Mouse (Mus musculus) myocyte (in vitro differentiated cells): ENCODE data around the gene Ano10. TPM values are rescaled to one million over a fixed set of nuclear protein-coding genes. Genes with fewer than 3 reads are reported as not detected.
"Not testable (repeated sequence)": the region's sequence is repeated elsewhere in the genome, so short reads cannot be mapped to it uniquely, and the experiment has no call there.

Experiments
- H3K27me3 ChIP-seq: one replicate; pipeline ENCODE4 v1.6.1; 2011; ENCODE audit not compliant: control insufficient read depth, insufficient read depth, insufficient read length
- H3K36me3 ChIP-seq: one replicate; pipeline ENCODE4 v1.6.1; 2011; ENCODE audit not compliant: control insufficient read depth, insufficient read depth
- H3K4me2 ChIP-seq: one replicate; pipeline ENCODE4 v1.6.1; 2011; ENCODE audit warnings: low read depth, control low read depth
- H3K4me3 ChIP-seq: one replicate; pipeline ENCODE4 v1.5.1; 2011; ENCODE audit warnings: mild to moderate bottlenecking, control low read depth, moderate library complexity
- H3K79me2 ChIP-seq: one replicate; pipeline ENCODE4 v1.6.1; 2011; ENCODE audit not compliant: control insufficient read depth, insufficient read depth
- H3ac ChIP-seq: one replicate; pipeline ENCODE4 v1.6.1; 2011; ENCODE audit not compliant: control insufficient read depth, insufficient read length
- CEBPB ChIP-seq: IDR thresholded peaks from 2 replicates; pipeline ENCODE4 v1.6.1; 2011; ENCODE audit warnings: mild to moderate bottlenecking, moderate library complexity; ENCODE audit not compliant: poor library complexity, insufficient read depth, severe bottlenecking
- E2F4 ChIP-seq: IDR thresholded peaks from one replicate; pipeline ENCODE4 v1.6.1; 2011; ENCODE audit warnings: mild to moderate bottlenecking, control low read depth, moderate library complexity; ENCODE audit not compliant: insufficient read depth
- MAX ChIP-seq: IDR thresholded peaks from one replicate; pipeline ENCODE4 v1.6.1; 2011; ENCODE audit warnings: low read depth, mild to moderate bottlenecking, control low read depth
- MYOD1 ChIP-seq, 3 experiments: IDR thresholded peaks; one replicate each; pipeline ENCODE4 v1.6.1; 2011; ENCODE audit warnings: control low read depth in 2 of 3, low read depth in 2 of 3, mild to moderate bottlenecking in 2 of 3, moderate library complexity in 1 of 3; ENCODE audit not compliant: insufficient read length in 2 of 3, control insufficient read depth in 1 of 3
- MYOG ChIP-seq, 3 experiments: IDR thresholded peaks; one replicate each; pipeline ENCODE4 v1.6.1; 2011; ENCODE audit warnings: control low read depth in 2 of 3, low read depth in 2 of 3, mild to moderate bottlenecking in 2 of 3; ENCODE audit not compliant: insufficient read length in 2 of 3, control insufficient read depth in 1 of 3, insufficient read depth in 1 of 3
- POLR2A ChIP-seq: IDR thresholded peaks from one replicate; pipeline ENCODE4 v1.6.1; 2011; ENCODE audit warnings: low read depth, mild to moderate bottlenecking, control low read depth, moderate library complexity; ENCODE audit not compliant: insufficient read length
- POLR2AphosphoS2 ChIP-seq: IDR thresholded peaks from one replicate; pipeline ENCODE4 v1.6.1; 2011; ENCODE audit warnings: low read depth, control low read depth; ENCODE audit not compliant: insufficient read length
- REST ChIP-seq: IDR thresholded peaks from one replicate; pipeline ENCODE4 v1.6.1; 2011; ENCODE audit warnings: mild to moderate bottlenecking, control low read depth, moderate library complexity; ENCODE audit not compliant: insufficient read depth, insufficient read length
- SRF ChIP-seq: IDR thresholded peaks from one replicate; pipeline ENCODE4 v1.6.1; 2011; ENCODE audit warnings: low read depth; ENCODE audit not compliant: control insufficient read depth, insufficient read length
- TCF12 ChIP-seq: IDR thresholded peaks from one replicate; pipeline ENCODE4 v1.6.1; 2011; ENCODE audit warnings: mild to moderate bottlenecking, control low read depth; ENCODE audit not compliant: poor library complexity, insufficient read depth, severe bottlenecking
- TCF3 ChIP-seq: IDR thresholded peaks from one replicate; pipeline ENCODE4 v1.6.1; 2011; ENCODE audit warnings: low read depth, control low read depth; ENCODE audit not compliant: insufficient read length
- USF1 ChIP-seq: IDR thresholded peaks from one replicate; pipeline ENCODE4 v1.6.1; 2011; ENCODE audit warnings: low read depth, mild to moderate bottlenecking, control low read depth, moderate library complexity
- polyA plus RNA-seq: library from polyadenylated mRNA; unstranded; fragments of >200 nt; fragmentation: generic; extraction: Trizol; gene quantifications from one replicate; pipeline ENCODE4 v1.2.1, GENCODE M21; 2012; ENCODE audit warnings: missing spikeins

Gene Ano10
- polyA plus RNA-seq, 1 experiment, result 68.7 TPM

DNA sequence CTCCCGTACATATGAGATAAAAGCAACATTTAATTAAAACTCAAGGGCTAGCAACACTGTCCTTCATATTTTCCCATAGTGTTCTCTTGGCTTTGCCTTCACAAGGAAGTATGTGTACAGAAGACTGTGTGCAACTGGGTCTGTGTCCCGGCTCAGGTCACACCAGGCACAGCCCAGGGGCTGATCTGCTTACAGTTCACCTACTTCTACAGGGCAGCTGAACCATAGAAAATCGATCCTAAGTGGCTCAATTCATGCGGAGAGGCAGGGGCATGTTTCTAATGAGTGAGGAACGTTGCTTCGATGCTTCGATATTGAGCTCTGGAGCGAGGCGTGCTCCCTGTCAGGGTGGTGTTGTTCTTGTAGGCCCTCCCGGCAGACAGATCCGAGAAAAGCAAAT, 21.3 kb upstream of the Ano10 start:
- H3ac ChIP-seq, result no peak overlapping the region
- TF ChIP-seq TCF3, result no peak
- TF ChIP-seq REST, result no peak
- TF ChIP-seq POLR2AphosphoS2, result no peak
- TF ChIP-seq USF1, result no peak
- TF ChIP-seq CEBPB, result no peak
- TF ChIP-seq MAX, result no peak
- no peak for TF ChIP-seq E2F4
- TF ChIP-seq TCF12, result no peak
- TF ChIP-seq MYOD1 (IDR thresholded peaks at IDR 0.05; ENCODE audit: control insufficient read depth in 1 of 3, insufficient read length in 2 of 3, low read depth in 2 of 3), result no peak
- TF ChIP-seq POLR2A, result no peak
- TF ChIP-seq MYOG (IDR thresholded peaks at IDR 0.05; ENCODE audit: control insufficient read depth in 1 of 3, insufficient read depth in 1 of 3, insufficient read length in 2 of 3, low read depth in 2 of 3), result no peak
- no peak overlapping the region for H3K4me3 ChIP-seq

GRCm38 (mm10) chr9:122314942-122315341, 20.7 kb upstream of the Ano10 start:
- Histone ChIP-seq H3K27me3 (no peaks in the 10 kb centered on the region), H3K79me2 (no peaks in the 10 kb centered on the region), H3K36me3 (no peaks in the 10 kb centered on the region), H3ac (no peak overlapping the region), H3K4me2 (no peak overlapping the region), H3K4me3 (no peak overlapping the region)
- TF ChIP-seq MAX, result no peak
- TF ChIP-seq TCF3, result no peak
- no peak for TF ChIP-seq SRF
- TF ChIP-seq POLR2AphosphoS2, result no peak
- TF ChIP-seq REST, result no peak
- TF ChIP-seq USF1, result no peak
- no peak for TF ChIP-seq MYOG (IDR thresholded peaks at IDR 0.05; ENCODE audit: control insufficient read depth in 1 of 3, insufficient read depth in 1 of 3, insufficient read length in 2 of 3, low read depth in 2 of 3)
- no peak for TF ChIP-seq E2F4

More for the DNA sequence above, 21.3 kb upstream of the Ano10 start:
- H3K79me2 ChIP-seq, result no peaks in the 10 kb centered on the region
- no peaks in the 10 kb centered on the region for H3K27me3 ChIP-seq
- no peak overlapping the region for H3K4me2 ChIP-seq
- H3K36me3 ChIP-seq, result no peaks in the 10 kb centered on the region

DNA sequence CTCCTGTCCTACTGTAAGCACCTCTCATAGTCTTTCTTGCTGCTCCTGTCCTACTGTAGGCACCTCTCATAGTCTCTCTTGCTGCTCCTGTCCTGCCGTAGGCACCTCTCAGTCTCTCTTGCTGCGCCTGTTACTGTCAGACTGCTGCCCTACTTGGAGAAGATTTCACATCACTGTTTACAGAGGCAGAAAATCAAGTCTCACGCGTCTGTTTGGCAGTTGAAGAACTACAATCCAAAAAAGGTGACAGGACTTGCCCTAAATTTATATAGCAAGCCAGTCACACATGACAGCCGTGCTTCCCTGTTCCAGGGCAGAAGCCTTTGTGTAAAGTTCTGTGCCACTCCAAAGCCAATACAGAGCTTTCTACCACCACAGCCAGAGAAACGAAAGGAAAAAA, 20.2 kb upstream of the Ano10 start:
- H3K4me3 ChIP-seq, result no peak overlapping the region
- no peaks in the 10 kb centered on the region for H3K27me3 ChIP-seq
- H3ac ChIP-seq, result no peak overlapping the region
- no peak for TF ChIP-seq POLR2A
- TF ChIP-seq MYOG (IDR thresholded peaks at IDR 0.05; ENCODE audit: control insufficient read depth in 1 of 3, insufficient read depth in 1 of 3, insufficient read length in 2 of 3, low read depth in 2 of 3), result no peak
- no peak for TF ChIP-seq TCF12
- TF ChIP-seq USF1, result no peak
- no peak for TF ChIP-seq REST
- no peaks in the 10 kb centered on the region for H3K36me3 ChIP-seq
- no peaks in the 10 kb centered on the region for H3K79me2 ChIP-seq
- H3K4me2 ChIP-seq, result no peak overlapping the region

GRCm38 (mm10) chr9:122313128-122313527, 18.9 kb upstream of the Ano10 start:
- not testable (repeated sequence) for H3ac ChIP-seq, H3K79me2 ChIP-seq, H3K4me3 ChIP-seq, H3K36me3 ChIP-seq, H3K4me2 ChIP-seq, H3K27me3 ChIP-seq

DNA sequence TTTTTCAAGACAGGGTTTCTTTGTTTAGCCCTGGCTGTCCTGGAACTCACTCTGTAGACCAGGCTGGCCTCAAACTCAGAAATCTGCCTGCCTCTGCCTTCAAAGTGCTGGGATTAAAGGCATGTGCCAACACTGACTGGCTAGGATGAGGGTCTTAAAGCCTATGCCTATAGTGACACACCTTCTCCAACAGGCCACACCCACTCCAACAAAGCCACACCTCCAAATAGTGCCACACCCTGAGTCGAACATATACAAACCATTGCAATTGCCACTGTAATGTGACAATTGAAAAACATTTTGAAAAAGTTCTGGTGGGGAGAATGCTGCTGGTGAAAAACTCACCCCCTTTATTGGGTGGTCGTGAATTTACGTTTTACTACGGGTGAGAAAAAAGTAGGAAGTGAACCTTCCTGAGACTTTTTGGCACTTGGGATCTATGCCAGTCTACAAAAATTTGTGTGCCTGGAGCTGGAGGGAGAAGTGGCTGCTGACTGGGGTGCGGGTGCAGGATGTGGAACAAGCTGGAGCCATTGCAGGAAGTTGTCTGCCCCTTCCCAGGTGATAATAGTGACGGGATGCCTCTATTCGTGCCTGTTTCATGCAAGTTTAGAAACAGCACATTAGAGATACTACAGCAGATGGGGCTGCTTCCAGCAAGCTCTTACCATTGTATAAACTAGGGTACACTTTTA, 18.2 kb upstream of the Ano10 start:
- H3K27me3 ChIP-seq, result no peaks in the 10 kb centered on the region
- H3K4me3 ChIP-seq, result no peak overlapping the region
- no peak for TF ChIP-seq TCF3
- TF ChIP-seq MYOG (IDR thresholded peaks at IDR 0.05; ENCODE audit: control insufficient read depth in 1 of 3, insufficient read depth in 1 of 3, insufficient read length in 2 of 3, low read depth in 2 of 3), result no peak
- TF ChIP-seq POLR2AphosphoS2, result no peak
- no peak for TF ChIP-seq USF1
- no peak for TF ChIP-seq MAX
- TF ChIP-seq POLR2A, result no peak
- no peak for TF ChIP-seq SRF
- no peak for TF ChIP-seq TCF12
- TF ChIP-seq REST, result no peak
- no peak for TF ChIP-seq MYOD1 (IDR thresholded peaks at IDR 0.05; ENCODE audit: control insufficient read depth in 1 of 3, insufficient read length in 2 of 3, low read depth in 2 of 3)
- TF ChIP-seq E2F4, result no peak
- no peak for TF ChIP-seq CEBPB
- no peaks in the 10 kb centered on the region for H3K36me3 ChIP-seq
- no peak overlapping the region for H3ac ChIP-seq
- no peak overlapping the region for H3K4me2 ChIP-seq
- no peaks in the 10 kb centered on the region for H3K79me2 ChIP-seq
